Mouse (Mus musculus) right cerebral cortex, postnatal 10 days (tissue): ENCODE data around the gene Atm.

ENCODE experiments used
- DNase-seq, 2 experiments: peaks; one replicate each; pipeline ENCODE4 v3.0.0; 2021; ENCODE audit warnings: low spot score in 2 of 2

Atm gene

GRCm38 (mm10) chr9:53536558-53537320 is at the start of gene Atm, which contains the start of gene Npat:
Atm (minus strand) TSS chr9:53536740.
Npat (plus strand) TSS chr9:53537047.
- DNase-seq: peak; percentile 99 to 100

GRCm38 (mm10) chr9:53581870-53582269 is 45.3 kb upstream of the Atm start:
- DNase-seq: peak in 1 of 2 experiments; percentile 11

GRCm38 (mm10) chr9:53575721-53576120 is 39.2 kb upstream of the Atm start:
- DNase-seq: no peak

GRCm38 (mm10) chr9:53572516-53573307 is 36.2 kb upstream of the Atm start:
- DNase-seq: no peak

DNA sequence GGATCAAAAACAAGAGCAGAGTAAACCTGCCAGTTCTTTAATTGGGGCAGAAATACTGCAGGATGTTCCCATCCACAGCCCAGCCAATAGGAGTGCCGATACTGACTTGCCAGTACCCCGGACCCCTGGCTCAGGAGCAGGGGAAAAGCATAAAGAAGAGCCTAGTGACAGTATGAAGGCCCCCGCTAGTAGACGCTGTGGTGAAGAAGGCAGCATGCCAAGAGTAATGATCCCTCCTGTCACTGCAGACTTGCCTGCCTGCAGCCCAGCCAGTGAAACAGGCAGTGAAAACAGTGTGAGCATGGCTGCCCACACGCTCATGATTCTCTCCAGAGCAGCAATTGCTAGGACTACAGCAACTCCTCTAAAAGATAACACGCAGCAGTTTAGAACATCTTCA is 34.1 kb upstream of the Atm start:
- peak in 1 of 2 experiments; percentile 30 for DNase-seq

- no peak for DNase-seq
Observed at GRCm38 (mm10) chr9:53537336-53537965, 911 bp upstream of the Atm start.

DNA sequence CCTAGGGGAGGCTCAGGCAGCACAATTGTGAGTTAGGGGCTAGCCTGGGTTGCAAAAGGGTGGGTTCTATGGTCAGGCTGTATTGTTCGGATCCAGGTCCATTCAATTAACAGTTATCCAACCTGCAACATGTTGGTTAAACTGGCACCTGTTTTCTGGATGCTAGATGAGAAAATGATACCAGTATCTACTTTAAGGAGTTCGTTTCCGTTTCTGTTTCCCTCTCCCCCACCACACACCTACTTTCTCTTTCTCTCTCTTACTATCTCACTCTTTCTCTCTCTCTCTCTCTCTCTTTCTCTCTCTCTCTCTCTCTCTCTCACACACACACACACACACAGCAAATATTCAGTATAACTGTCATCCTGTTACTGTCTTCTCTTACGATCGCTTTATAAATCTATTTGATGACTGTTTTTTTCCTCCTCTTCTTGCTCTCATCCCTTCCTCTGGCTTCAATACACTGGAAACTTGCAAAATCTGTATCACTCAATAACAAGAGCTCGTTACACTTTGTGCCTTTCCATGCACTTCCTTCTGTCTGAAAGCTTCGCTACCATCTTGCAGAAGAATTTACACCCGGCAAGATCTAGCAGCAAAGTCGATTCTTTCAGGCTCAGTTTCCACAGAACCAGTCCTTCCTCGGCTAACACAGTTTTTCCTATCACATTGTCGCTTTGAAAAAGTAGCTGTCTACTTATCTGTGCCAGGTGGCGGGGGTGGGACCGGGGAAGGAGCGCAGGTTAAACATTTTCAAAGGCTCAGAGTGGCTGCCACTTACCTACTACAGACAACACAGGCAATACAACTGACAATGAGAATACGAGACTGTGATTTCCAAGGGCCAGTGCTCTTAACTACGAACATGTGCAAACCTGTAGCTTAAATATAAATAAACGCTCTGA is 872 bp downstream of the Atm start:
- DNase-seq: peak; percentile 21 to 22

DNA sequence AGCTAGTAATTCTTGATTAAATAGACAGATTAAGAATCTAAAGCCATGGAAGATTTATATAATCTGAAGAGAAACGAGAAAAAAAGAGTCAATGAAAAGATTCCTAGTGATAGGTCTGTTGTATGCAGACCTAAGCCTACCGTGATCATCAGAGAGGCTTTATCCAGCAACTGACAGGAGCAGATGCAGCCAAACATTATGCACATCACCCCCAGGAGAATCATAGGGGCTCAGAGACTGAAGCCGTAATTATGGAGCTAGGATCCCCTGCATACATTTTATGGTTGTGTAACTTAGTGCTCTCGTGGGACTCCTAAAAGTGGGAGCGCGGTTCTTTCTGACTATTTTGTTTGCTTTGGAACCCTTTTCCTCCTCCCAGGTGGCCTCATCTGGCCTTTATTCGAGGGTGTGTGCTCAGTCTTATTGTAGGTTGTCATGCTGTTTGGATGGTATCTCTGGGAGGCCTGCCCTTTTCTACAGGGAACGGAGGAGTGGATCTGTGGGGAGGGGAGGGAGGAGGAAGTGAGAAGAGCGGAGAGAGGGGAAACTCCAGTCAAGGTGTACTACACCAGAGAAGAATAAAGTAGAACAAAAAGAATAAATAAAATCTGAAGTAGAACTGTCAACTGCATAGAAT is 19.0 kb downstream of the Atm start:
- DNase-seq: no peak

- no peak for DNase-seq
Observed at GRCm38 (mm10) chr9:53514091-53514490, 22.4 kb downstream of the Atm start.

- peak in 1 of 2 experiments; percentile 21 for DNase-seq
Observed at GRCm38 (mm10) chr9:53508053-53508452, 28.5 kb downstream of the Atm start.

- no peak for DNase-seq
Observed at GRCm38 (mm10) chr9:53485886-53486285, 50.7 kb downstream of the Atm start.

- DNase-seq: no peak
Observed at GRCm38 (mm10) chr9:53472806-53473518, 63.6 kb downstream of the Atm start.

DNA sequence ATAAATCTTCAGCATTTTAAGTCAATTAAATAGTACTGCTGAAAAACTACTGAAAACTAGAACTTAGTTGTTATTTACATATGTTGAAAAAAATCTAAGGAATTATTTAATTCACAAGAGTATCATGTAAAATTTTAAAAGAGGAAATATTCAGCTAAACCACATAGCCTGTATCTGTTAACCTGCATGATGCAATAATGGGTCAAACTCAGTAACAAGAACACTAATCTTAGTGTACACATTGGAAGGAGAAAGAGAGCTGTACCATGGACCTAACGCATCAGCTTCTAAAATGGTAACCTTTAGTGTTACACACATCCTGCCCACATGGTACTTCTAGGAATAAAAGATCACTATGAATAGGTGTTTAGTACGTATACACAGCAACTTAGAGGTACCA is 84.5 kb downstream of the Atm start:
- no peak for DNase-seq

DNA sequence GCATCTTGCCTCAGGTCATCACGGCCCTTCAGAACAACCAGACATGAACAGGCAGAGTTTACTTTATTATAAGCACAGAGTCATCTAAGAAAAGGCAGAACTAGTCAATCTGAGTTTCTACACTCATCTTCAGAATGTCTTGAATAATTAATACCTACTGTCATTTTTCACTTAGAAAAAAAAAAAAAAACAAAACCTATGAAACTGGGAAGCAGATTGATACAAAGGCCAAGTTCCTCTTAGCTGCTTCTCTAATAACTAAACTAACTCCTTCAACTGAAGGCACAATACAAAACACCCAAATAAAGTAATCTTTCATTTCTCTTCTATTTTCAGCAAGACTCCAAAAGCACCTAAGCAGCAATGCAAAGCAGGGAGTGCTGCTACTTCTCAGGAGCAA is 85.9 kb downstream of the Atm start:
- DNase-seq: no peak

GRCm38 (mm10) chr9:53435830-53436570 is 100.5 kb downstream of the Atm start:
- no peak for DNase-seq

DNA sequence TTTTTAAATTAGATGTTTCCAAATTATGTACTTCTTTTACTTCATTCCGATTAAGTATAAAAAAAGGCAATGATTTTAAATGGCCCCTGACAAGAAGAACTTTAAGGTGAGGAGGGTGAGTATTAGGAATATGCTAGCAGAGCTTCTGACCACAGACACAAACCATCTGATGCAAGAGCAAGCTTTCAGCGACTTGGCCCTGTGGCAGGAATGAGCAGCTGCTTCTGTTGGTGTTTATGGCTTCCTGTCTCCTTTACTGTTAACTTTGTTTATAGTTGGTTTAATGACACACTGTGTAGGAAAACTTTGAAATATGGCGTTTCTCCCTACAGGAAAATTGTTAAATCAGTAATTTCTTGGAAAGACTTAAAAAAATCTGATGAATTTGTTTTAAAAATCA is 108.9 kb downstream of the Atm start:
- DNase-seq: no peak

DNA sequence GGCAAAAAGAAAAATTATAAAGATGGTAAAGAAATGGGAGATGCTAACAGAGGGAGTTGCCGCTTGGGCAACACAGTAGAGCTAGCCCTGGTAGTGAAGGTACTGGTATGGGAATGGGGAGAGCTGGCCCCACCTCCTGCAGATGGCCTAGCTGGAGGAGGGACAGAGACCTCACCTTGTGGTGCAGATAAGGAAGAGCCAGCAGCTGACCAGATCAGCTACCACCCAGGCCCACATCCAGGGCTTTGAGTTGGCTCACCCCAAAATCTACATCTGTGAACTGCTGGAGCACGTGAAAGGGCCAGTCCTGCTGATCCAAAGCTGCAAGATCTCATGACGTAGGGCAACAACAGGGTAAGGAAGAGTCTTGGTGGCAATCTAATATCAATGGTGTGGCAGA is 109.8 kb downstream of the Atm start:
- no peak for DNase-seq

GRCm38 (mm10) chr9:53422133-53422896 is 114.2 kb downstream of the Atm start:
- no peak for DNase-seq

DNA sequence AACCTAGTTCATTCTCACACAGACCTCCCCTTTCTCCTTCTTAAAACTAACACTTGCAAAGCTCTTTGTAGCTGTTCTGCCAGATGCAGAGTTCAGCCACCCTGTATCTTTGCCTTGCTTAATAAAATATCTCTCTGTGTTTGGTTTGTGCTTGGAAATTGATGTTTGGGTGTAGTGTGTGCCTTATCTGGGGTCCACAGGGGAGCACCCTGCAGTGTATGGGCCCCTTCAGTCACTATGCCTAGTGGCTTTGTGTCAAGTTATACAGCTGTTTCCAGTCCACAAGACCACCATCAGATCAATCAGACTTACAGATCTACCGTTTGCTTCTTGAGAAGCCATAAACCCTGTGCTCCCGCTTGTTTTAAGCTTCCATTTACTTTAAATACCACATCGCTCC is 127.1 kb downstream of the Atm start:
- DNase-seq: no peak
